Mouse (Mus musculus) monocyte, adult 2 months (primary cell): ENCODE measurements around the gene Kcnj6.
A peak's percentile ranks its signal among the peaks of the same experiment; 100 is the strongest.

Experiments
- DNase-seq, 2 experiments: peaks; one replicate each; pipeline ENCODE4 v3.0.0; 2022; ENCODE audit warnings: low spot score in 2 of 2, low read depth in 1 of 2

Gene Kcnj6

GRCm38 (mm10) chr16:94782110-94782946 is 215.2 kb downstream of the Kcnj6 start:
- no peak for DNase-seq

DNA sequence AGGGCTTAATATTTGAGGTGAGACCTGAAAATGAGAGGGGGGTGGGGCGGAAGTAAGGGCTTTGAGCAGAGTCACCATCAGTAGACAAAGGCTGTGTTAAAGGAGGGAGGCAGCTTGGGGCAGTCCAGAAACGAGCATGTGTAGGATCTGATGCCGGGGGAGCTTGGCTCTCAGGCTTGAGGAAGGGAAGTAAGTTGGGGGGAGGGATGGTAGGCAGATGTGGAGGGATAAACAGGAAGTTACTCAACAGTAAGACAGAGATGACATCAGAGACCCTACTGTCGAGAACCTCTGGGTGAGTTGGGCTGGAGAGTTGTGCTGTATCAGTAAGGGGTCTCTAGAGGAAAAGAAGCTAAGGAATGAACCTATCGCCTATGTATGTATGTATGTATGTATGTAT is 223.6 kb downstream of the Kcnj6 start:
- DNase-seq = no peak

- no peak for DNase-seq
Measured at GRCm38 (mm10) chr16:94767606-94768005, 229.9 kb downstream of the Kcnj6 start.

DNA sequence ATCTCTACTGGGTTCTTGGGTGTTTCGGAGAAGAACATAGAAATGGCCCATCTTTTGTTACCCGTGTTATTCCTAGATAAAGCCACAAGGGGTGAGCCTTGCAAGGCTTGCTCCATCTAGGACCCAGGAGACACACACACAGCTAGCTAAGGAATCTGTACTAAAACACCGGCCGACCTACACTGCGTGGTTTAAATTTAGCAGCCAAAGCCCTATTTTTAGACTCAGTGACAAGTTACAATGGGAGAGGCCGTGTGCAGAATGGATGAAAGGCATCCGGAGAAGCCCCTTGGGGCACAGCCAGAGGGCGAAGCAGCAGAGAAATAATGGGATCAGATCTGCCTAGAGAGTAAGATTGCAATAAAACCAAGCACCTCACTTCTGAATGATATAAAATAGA is 232.4 kb downstream of the Kcnj6 start:
- no peak for DNase-seq

GRCm38 (mm10) chr16:94760732-94761131 is 236.8 kb downstream of the Kcnj6 start:
- no peak for DNase-seq

DNA sequence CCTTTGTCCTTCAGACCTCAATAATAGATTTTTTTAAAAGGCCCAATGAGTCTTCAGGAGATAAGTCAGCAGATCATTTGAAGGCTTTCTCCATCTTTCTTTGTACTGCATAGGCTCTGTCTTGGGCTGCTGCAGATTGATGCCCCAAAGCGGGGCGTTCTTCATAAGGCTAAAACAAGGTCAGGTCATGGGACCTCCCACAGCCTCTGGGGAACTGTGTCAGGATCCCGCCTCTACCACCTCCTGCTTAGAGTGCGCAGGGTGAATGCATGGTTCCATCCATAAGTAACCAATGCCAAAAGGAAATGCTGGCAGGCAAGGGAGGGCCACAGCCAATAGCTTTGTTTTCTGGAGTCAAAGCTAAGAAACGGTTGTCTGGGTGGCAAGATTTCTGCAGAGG is 237.7 kb downstream of the Kcnj6 start:
- no peak for DNase-seq

- DNase-seq = no peak
Measured at GRCm38 (mm10) chr16:94758606-94759005, 238.9 kb downstream of the Kcnj6 start.

- DNase-seq = no peak
Measured at GRCm38 (mm10) chr16:94756352-94756751, 241.1 kb downstream of the Kcnj6 start.

DNA sequence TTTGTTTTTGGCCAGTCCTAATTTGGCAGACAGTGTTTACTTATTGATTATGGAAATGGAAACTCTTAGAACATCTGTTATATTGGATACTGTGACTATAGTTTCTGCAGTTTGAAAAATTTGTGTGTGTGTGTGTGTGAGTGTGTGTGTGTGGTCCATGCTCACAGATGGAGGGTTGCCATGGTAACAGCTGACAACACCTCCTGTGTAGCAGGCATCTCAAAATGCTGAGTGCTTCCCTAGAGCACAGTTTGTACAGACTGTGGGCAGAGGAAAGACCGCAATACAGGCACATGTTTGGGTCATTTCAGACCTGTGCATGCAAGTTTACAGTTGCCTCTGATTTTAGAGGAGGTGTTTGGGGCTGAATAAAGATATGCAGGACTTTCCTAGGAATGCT is 244.0 kb downstream of the Kcnj6 start:
- DNase-seq = no peak

GRCm38 (mm10) chr16:94752781-94753180 is 244.7 kb downstream of the Kcnj6 start:
- DNase-seq = no peak

DNA sequence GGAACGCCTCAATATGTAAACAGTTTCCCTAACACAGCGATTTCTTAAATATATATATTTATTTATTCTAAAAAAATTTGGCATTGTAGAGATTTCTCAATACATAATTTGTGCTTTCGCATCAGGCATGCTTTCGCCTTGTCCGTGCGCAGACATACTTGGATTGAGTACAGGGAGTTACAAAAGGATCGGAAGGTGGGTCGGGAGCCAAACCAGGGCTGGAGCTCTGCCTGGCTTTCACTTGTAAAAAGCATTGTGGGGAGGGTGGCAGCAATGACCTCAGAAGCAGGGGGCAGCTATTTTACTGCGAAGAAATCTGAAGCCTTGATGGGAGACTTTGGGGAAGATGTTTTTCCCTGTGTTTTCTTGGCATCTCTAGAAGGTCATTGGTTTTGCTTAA is 252.5 kb downstream of the Kcnj6 start:
- DNase-seq = no peak

- no peak for DNase-seq
Measured at GRCm38 (mm10) chr16:94743853-94744501, 253.5 kb downstream of the Kcnj6 start.

- DNase-seq = no peak
Measured at GRCm38 (mm10) chr16:94737359-94737687, 260.2 kb downstream of the Kcnj6 start.

GRCm38 (mm10) chr16:94736462-94737358 is 260.8 kb downstream of the Kcnj6 start:
- no peak for DNase-seq

- DNase-seq = no peak
Measured at GRCm38 (mm10) chr16:94735472-94735871, 262.0 kb downstream of the Kcnj6 start.

- no peak for DNase-seq
Measured at GRCm38 (mm10) chr16:94731027-94731426, 266.5 kb downstream of the Kcnj6 start.

GRCm38 (mm10) chr16:94729236-94729635 is 268.3 kb downstream of the Kcnj6 start:
- no peak for DNase-seq

GRCm38 (mm10) chr16:94724747-94725211 is 272.7 kb downstream of the Kcnj6 start:
- no peak for DNase-seq

DNA sequence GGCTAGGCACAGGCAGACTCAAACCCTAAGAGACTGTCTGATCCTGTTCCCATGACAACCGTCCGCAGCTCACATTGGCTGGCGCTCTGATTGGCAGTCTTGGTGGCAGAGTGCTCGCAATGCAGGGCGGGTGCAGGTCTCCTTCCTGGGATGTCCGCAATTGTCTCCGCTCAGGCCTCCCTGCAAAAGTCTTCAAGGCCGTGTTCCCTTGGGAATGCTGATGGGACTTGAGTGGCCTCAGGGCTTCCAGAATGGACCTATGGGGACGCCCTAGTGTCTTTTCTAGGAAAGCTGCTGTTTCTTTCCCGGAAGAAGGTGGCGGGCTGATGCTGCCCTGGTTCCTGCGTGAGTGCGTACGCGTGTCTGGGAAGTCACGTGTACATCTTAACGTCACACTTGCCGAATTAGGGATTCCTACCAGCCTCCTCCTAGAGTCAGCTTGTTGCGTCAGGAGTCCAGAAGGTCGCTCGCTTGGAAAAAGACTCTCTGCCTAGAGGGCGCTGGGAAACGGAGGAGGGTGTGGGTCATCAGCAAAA is 273.4 kb downstream of the Kcnj6 start:
- DNase-seq = peak; percentile 36 to 58

DNA sequence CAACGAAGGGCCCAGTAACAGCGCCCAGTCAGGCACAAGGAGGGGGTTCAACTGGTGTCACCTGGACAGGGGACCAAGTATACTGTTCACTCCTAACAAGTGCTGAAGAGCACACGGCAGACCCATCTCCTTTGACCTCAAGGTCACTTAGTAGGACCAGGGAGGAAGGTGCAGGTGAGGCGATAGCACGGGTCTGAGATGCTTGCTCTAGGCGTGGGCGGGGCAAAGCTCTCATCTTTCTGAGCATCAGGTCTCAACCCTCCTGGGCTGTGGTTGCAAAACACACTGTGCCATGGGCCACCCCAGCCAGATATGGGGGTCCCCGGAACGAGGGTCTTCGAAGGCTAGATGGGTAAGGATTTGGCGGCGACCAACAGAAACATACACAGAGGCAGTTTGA is 274.6 kb downstream of the Kcnj6 start:
- DNase-seq = no peak

- no peak for DNase-seq
Measured at GRCm38 (mm10) chr16:94721549-94722006, 275.9 kb downstream of the Kcnj6 start.
